Mouse (Mus musculus): ENCODE results near the gene Slc25a34.
A peak's percentile ranks its signal among the peaks of the same experiment; 100 is the strongest.

Gene Slc25a34

DNA sequence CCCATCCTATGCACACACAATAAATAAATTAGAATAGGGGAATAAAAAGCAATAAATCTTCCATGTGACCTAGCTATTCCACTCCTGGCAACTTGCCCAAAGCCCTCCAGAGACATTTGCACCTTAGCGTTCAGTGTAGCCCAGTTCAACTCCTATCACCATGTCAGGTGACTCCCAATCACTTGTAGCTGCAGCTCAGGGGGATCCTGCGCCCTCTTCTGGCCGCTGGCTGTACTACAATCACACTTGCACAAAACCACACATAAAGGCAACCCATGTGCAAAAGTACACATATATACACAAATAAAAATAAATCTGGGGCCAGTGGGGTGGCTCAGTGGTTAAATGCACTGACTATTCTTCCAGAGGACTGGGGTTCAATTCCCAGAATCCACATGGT is 32.1 kb downstream of the Slc25a34 start:
- no peak for DNase-seq (ENCODE audit: low spot score in 2 of 2)

DNA sequence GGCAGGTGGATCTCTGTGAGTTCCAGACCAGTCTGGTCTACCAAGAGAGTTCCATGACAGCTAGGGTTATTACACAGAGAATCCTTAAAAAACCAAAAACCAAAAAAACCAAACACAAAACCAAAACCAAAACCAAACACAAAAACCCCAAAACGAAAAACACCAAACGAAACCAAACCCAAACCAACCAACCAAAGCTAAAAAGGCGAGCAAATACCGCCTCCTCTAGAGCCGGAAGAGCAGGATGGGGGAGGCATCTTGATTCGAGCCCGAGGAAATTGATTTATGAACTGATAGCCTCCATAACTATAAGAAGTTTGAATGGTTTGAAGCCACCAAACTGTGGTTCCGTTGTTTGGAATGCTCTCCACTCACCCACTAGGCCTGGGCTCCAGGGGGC is 39.7 kb downstream of the Slc25a34 start:
- DNase-seq (ENCODE audit: low spot score in 2 of 2) = no peak

DNA sequence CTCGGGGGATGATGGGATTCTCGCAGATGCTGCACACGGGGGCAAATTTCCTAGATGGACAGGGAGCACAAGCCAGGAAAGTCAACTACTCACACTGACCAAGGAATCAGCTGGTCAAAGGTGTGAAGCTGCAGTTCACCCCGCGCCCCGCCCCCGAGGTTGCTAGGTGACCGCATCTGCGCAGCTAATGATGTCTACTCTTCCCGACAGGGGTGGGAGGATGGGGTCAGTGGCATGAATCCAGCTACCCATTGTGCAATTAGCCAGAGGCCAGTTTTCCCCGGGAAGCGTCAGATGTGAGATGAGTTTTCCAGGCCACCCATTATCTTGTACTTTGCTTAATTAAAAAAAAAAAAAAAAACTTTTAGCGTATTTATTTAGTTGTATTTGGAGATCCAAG is 42.6 kb downstream of the Slc25a34 start:
- DNase-seq (ENCODE audit: low spot score in 2 of 2) = no peak

DNA sequence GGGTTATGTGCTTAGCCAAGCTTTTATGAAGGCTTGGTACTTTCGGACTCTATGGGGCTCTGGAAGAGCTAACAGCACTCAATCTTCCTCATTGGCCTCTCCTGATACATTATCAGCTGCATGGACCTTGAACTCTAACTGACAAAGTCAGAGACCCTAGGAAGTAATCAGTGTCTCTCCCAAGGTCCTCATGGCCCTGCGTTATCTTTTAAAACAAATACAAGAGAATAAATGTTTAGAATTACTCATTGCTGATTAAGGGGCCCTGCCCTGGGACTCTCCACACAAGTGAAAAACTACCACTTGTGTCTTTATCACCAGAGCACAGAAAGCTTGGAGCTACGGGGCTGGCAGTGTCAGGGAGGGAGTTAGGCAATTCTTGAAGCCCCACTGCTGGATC is 44.8 kb downstream of the Slc25a34 start:
- no peak for DNase-seq (ENCODE audit: low spot score in 2 of 2)

DNA sequence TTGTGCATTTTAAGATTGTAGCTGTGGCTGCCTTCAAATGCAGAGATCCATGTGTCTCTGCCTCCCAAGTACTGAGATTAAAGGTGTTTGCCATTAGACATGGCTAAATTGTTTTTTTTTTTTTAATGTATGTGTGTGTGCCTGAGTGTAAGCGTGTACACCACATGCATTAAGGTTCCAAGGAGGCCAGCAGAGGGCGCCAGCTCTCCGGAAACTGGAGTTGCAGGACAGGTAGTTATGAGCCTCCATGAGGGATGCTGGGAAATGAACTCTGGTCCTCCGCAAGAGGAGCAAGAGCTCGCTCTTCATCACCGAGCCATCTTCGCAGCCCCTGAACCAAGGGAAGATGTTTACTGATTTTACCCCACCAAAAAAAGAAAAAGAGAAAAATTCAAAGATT is 46.7 kb downstream of the Slc25a34 start:
- DNase-seq (ENCODE audit: low spot score in 2 of 2) = no peak

DNA sequence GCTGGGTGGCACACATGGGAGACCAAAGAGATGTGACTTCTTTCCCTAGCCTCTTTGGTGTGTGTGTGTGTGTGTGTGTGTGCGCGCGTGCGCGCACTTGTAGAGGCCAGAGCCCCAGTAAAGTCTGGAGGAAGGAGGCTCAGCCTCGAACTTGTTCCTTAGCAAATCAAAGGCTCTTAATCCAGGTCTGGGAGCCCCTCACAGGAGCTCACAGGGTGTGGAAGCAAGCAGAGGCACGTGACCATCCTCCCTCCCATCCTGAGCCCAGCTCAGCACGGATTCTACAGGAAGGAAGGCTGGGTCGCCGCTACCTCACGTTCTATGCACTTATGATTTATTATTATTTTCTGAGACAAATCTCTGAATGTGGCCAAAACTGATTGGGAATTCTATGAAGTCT is 47.2 kb downstream of the Slc25a34 start:
- no peak for DNase-seq (ENCODE audit: low spot score in 2 of 2)

DNA sequence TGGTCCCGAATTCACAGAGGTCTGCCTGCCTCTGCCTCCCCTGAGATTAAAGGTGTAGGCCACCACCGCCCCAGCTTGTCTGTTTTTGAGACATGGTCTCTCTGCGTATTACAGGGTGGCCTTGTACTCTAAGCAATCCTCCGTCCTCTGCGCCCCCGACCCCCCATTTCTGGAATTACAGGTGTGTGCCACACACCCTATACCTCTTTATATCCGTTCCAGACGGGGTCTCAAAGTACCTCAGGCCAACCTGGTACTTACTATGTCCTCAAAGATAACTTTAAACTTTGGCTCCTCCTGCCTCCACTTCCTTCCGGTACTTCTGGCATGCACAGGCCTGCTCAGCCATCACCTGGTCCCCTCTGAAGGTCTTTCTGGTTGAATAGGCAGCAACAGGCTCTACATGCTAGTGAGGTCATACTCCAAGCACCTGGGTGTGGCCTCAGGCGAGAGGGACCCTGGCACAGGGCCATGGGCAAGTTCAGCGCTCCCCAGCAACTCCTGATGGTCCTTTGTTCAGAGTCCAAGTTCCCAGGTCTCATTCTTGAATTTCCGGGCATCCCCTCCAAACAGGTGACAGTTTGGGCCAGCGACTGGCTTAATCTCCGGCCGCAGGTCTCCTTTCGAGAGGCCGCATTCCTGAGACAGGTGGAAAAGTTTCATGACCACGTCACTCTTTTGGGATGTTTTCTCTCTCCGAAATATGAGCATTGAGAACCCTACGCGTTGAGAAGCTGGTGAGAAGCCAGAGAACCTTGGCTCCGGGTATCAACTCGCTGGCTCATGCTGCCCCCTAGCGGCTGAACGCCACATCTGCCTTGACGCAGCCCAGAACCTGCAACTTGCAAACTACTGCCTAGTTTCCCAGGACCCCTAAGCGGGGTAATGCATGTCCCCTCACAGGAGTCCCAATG is 48.6 kb downstream of the Slc25a34 start:
- peak in 1 of 2 experiments; percentile 75 for DNase-seq (ENCODE audit: low spot score in 2 of 2)

DNA sequence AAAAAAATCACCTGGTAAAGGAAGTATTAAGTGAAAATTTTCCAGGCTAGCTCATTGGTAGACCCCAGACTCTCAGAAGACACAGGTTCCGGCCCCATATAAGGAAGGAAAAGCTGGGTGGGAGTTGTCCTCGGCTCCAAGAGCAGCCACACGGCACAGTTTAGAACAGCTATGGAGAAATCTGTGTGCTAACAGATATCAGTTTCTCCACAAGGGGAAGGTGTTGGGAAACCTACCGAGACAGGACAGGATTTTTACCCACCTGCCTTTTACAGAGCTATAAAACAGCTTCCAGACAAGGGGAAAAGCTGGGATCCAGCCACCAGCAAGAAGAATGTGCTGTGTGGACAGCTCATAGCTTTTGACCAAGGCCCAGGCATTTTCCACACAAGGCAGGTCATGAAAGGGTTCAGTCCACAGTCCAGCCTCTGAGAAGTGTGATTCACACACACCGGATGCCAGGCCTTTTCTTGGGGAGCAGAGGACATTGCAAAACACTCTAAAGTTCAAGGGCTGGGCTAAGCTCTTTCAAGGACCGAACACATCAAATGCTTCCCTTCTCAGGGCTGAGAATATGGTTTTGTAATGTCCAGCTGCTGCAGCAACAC is 50.2 kb downstream of the Slc25a34 start:
- DNase-seq (ENCODE audit: low spot score in 2 of 2) = no peak

DNA sequence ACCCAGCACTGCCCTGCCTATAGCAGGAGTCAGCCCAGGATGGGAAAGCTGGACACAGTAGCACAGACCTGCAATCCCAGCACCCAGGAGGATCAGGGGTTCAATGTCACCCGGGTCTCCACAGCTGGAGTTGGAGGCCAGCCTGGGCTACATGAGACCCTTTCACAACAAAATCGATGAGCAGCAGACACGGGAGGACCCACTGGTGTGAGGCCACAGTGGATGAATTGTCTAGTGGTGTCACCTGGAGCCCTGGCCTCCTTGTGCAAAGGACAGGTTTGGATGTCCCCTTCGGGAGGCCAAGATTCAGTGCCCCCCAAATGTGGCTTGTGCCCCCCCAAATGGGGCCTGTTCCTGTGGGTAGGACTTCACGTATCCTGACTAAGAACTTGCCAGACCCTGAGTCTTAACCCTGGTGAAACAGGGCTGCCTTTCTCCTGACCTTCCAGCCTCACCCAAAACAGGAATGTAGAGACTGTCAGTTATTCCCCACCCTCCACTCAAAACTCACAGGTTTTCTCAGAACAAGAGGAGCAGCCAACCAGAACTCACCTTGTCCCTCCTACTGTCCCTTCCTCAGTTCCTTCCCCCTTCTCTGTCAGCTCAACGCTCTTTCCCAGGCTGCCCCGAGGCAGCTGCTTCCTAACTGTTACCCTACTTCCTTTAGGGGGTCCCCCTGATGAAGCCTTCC is 50.8 kb downstream of the Slc25a34 start:
- no peak for DNase-seq (ENCODE audit: low spot score in 2 of 2)

DNA sequence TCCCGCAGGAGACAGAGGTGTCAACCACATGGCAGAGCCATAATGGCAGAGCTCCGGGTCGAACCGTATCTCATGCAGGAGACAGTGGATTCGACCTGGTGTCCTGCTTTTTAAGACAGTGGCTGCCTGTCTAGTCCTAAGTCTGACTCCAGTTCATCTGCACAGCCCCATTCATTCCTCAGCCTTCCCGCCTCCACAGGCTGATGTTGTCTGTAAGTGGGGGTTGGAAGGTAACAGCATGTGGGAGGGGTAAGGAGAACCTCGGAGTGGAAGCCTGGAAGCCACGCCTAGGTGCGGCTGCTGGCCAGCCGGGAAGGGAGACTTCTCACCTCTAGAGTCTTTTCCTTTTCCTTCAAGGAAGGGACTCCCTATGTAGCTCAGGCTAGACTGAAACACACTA is 51.7 kb downstream of the Slc25a34 start:
- DNase-seq (ENCODE audit: low spot score in 2 of 2) = no peak

DNA sequence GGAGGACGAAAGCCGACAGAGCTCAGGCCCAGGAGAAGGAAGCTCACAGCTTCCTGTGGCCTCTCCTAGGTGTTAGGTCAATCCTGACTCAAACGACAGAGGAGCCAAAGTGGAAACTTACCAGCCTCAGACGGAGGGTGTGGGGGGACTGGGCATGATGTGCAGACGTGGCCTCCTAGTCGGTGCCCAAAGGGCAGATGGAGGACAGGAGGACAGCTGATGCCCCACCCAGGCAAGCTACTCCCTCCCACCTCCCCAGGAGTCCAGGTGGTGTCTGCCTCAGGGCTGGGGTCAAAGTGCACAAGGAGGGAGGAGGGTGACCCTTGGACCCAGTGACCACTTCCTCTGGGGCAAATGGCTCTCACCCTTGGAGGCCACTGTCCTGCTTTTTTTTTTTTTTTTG is 52.3 kb downstream of the Slc25a34 start:
- no peak for DNase-seq (ENCODE audit: low spot score in 2 of 2)

DNA sequence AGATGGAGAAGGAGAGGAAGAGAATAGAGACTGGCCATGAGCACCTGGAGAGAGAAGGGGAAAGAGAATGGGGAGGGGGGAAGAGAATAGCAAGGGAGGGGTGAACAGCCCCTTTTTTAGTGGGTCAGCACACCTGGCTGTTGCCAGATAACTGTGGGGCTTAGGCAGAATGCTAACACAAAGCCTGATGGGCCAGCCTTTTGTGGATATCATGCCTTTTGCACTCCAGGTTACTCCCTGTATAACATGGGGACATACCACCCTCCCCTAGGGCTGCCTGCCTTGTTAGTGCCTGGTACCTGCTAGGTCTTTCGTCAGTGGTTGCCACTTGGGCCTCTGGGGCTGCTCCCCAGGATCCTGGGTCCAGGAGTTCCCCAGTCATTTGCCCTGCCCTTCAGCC is 52.8 kb downstream of the Slc25a34 start:
- no peak for DNase-seq (ENCODE audit: low spot score in 2 of 2)

DNA sequence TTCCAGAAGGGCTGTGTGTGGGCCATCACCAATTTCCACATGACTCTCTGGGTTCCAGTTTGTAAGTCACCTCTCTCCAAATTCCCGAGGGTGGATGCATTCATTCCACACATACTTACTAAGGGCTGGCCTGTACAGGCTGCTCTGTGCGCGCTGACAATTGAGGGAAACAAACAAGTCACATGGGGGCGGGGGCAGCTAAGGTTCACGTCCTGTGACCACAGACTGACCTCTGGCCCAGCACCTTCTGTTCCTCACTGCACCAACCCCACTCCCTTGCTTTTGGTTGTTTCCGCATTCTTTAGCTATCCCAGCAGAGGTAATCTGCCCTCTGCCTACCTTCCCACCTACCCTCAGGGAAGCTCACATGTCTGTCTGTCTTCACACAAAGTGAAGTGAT is 53.6 kb downstream of the Slc25a34 start:
- DNase-seq (ENCODE audit: low spot score in 2 of 2) = no peak

DNA sequence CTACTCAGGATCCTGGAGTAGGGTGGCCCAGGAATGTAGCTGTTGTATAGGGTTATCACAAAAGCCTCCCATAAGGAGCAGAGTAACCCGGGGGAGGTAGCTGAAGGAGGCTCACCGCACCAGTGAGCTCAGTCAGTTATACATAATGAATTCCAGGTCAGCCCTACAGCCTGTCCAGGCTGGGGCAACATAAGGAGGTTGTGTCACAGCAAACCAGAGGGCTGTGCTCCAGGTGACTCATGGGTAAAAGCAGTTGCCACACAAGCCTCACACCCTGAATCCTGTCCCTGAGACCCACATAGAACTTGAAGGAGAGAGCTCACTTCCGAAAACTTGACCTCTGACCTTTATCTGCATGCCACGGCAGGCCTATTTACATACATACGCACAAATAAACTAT is 54.7 kb downstream of the Slc25a34 start:
- DNase-seq (ENCODE audit: low spot score in 2 of 2) = no peak

Data from left cerebral cortex, adult 9 months (tissue).